Mouse (Mus musculus) liver, adult 2 months (tissue): ENCODE measurements around the gene Lin7a.

Experiments used
- CTCF ChIP-seq: fragments of 200-500 bp; IDR thresholded peaks from 2 replicates; pipeline ENCODE4 v1.5.1; 2011; ENCODE audit warnings: low read depth, low read length, control low read depth
- POLR2A ChIP-seq: fragments of 200-500 bp; IDR thresholded peaks from 2 replicates; pipeline ENCODE4 v1.6.1; 2011; ENCODE audit warnings: low read length, control low read depth; ENCODE audit not compliant: insufficient read depth; ENCODE audit errors: extremely low read depth

- TF ChIP-seq CTCF: no peak
- TF ChIP-seq POLR2A: no peak
Measured at GRCm38 (mm10) chr10:107233221-107233620, 38.3 kb upstream of the Lin7a start.
